Mouse (Mus musculus): ENCODE measurements around the gene Sar1b. TPM values are rescaled to one million over a fixed set of nuclear protein-coding genes. Genes with fewer than 3 reads are reported as not detected.
"Not testable (repeated sequence)": the region's sequence is repeated elsewhere in the genome, so short reads cannot be mapped to it uniquely, and the experiment has no call there.

The Sar1b gene
- polyA plus RNA-seq (2011; ENCODE audit: insufficient read depth, insufficient read length, low replicate concordance, missing spikeins), result 5.7 and 9.3 TPM in 2 replicates

DNA sequence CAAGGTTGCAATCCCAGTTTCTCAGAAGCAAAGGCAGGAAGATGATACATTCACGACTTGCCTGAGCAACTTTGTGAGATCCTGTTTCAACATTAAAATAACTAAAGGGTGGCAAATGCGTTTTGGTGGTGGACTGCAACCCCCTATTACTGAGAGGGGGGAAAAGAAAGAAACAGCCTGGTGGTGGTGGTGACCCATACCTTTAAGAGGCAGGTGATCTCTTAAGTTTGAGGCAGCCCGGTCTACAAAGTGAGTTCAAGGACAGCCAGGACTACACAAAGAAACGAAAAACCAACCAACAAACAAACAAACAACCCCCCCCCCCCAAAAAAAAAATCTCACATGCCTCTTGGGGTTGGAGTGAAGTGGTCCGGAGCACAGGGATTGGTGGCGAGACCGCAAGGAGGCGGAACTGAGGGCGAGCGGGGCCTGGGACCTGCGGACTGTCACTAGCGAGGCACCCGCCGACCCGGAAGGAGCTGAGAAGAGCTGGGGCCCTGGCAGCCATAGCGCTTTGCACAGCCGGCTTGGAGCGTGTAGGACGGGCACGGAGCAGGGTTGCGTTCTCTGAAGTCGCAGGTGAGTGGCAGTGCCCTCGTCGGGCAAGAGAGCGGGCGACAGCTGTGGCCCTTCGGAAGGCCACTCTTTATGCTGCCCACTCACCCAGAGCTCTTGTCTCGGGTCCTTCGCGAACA lies at the start of gene Sar1b, which contains the start of gene Sec24a:
Gene Sar1b (plus strand): TSS at position 475 of the 695 bp plus-strand sequence.
Gene Sec24a (minus strand): TSS at position 422 of the 695 bp plus-strand sequence.
- WGBS, result 2% methylated on average over 30 of the region's 30 CpGs
- Histone ChIP-seq H3K4me3 (replicated peaks; ENCODE audit: control insufficient read depth, low read depth, low read length) (peak within 1 kb of the TSS; percentile 99), H3K27ac (ENCODE audit: control insufficient read depth, insufficient read depth, low read depth, low read length, poor library complexity) (no peak within 1 kb of the TSS), H3K4me1 (ENCODE audit: control insufficient read depth, insufficient read depth, low read length) (no peaks in the 10 kb centered on the region; the same call in 1 of the 2 replicates)
- no peak for TF ChIP-seq CTCF (IDR thresholded peaks at IDR 0.05; ENCODE audit: control insufficient read depth, insufficient read depth, low read length)
- peak; percentile 87; the same call in 1 of the 2 replicates for TF ChIP-seq POLR2A (IDR thresholded peaks at IDR 0.05; ENCODE audit: borderline replicate concordance, control insufficient read depth, low read depth, low read length)

DNA sequence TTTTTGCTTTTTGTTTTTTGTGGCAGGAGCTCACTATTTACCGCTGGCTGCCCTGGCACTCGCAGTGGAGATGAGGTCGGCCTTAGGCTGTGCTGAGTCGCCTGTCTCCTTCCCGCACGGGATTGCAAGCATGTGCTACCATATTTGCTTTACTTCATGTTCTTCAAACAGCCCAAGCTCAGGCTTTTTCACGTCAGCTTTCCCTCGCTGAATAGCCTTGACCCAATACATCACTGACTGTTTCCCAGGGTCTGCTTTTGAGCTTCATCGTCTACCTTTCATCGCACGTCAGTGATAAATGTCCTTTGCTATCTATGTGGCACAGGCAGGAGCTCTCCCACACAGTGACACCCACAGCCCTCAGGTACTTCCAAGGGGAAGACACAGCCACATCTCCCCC lies 42.4 kb upstream of the Sar1b start:
- TF ChIP-seq CTCF (IDR thresholded peaks at IDR 0.05; ENCODE audit: control insufficient read depth, insufficient read depth, low read length), result no peak
- no peak for TF ChIP-seq POLR2A (IDR thresholded peaks at IDR 0.05; ENCODE audit: borderline replicate concordance, control insufficient read depth, low read depth, low read length)
- Histone ChIP-seq H3K4me3 (replicated peaks; ENCODE audit: control insufficient read depth, low read depth, low read length) (no peak overlapping the region), H3K27ac (ENCODE audit: control insufficient read depth, insufficient read depth, low read depth, low read length, poor library complexity) (no peak overlapping the region), H3K4me1 (ENCODE audit: control insufficient read depth, insufficient read depth, low read length) (no peaks in the 10 kb centered on the region)
- WGBS, result 93% methylated on average over 11 of the region's 11 CpGs

DNA sequence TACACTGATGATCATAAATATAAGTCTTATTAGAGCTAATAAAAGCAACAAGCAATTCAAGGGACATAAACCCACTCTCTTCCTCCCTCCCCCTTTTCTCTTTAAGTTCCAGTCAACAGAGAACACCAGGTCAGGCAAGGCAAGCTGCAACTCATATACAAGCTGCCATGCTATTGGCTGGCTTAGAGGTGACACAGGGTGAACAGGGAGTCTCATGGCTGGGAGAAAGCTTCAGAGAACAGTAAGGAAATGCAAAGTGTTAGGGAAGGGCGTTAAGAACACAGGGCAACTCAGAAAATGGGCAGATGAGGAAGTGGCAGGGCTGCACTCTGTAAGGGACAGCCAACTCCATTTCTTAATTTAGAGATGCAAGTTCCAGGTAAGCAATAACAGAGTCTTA lies 30.6 kb upstream of the Sar1b start:
- Histone ChIP-seq H3K4me1 (ENCODE audit: control insufficient read depth, insufficient read depth, low read length) (no peaks in the 10 kb centered on the region), H3K4me3 (replicated peaks; ENCODE audit: control insufficient read depth, low read depth, low read length) (no peak overlapping the region), H3K27ac (ENCODE audit: control insufficient read depth, insufficient read depth, low read depth, low read length, poor library complexity) (no peak overlapping the region)
- TF ChIP-seq POLR2A (IDR thresholded peaks at IDR 0.05; ENCODE audit: borderline replicate concordance, control insufficient read depth, low read depth, low read length) (no peak), CTCF (IDR thresholded peaks at IDR 0.05; ENCODE audit: control insufficient read depth, insufficient read depth, low read length) (no peak)
- 43% methylated on average over 1 of the region's 1 CpGs for WGBS

DNA sequence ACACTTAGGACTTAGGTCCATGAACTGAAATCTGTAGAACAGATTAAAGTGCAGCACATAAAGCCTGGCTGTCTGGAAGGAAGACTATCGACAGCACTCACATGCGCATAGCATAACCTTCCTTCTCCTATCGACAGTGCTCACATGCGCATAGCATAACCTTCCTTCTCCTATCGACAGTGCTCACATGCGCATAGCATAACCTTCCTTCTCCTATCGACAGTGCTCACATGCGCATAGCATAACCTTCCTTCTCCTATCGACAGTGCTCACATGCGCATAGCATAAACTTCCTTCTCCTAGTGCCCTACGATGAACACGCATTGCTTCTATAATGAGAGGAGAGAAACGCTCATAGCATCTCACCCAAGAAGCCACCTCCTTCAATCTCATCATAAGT lies 29.3 kb upstream of the Sar1b start:
- WGBS, result 94% methylated on average over 13 of the region's 13 CpGs
- H3K27ac ChIP-seq (ENCODE audit: control insufficient read depth, insufficient read depth, low read depth, low read length, poor library complexity); H3K4me1 ChIP-seq (ENCODE audit: control insufficient read depth, insufficient read depth, low read length); H3K4me3 ChIP-seq (replicated peaks; ENCODE audit: control insufficient read depth, low read depth, low read length): not testable (repeated sequence)

DNA sequence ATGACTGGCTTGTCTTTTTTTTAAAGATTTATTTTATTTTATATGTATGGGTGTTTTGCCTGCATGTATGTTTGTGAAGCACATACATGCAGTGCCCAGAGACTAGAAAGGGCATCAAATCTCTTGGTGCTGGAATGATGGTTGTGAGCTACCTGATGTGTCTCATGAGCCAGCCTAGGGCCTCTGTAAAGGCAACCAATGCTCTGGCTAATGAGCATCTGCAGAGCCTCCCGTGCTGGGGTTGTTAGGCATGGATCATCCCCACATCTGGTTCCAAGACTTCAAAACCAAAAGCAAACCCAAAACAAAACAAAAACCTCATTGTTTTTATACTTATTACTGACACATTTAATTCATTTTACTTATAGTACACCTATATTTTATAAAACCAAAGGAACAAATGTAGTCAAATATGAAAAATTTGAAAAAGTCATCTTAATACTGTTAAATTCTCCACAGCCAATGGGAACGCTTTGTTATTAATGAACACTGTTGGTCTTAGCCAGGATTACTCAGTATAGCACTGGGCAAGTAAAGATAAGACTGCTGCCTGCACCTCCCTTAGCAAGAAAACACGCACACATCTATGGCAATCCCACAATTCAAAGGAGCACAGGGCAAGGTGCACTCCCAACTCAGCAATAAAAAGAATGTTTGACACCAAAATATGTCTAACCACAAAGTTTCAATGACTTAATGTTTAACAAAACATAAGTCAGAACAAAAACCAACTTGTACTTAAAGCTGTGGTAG lies 24.7 kb upstream of the Sar1b start:
- H3K27ac ChIP-seq (ENCODE audit: control insufficient read depth, insufficient read depth, low read depth, low read length, poor library complexity), result no peak overlapping the region; the same call in 1 of the 2 replicates
- WGBS, result 77% methylated on average over 3 of the region's 3 CpGs
- peaks cover 4% of the 10 kb centered on the region for H3K4me1 ChIP-seq (ENCODE audit: control insufficient read depth, insufficient read depth, low read length)
- H3K4me3 ChIP-seq (replicated peaks; ENCODE audit: control insufficient read depth, low read depth, low read length), result no peak overlapping the region
- no peak for TF ChIP-seq CTCF (IDR thresholded peaks at IDR 0.05; ENCODE audit: control insufficient read depth, insufficient read depth, low read length)
- no peak for TF ChIP-seq POLR2A (IDR thresholded peaks at IDR 0.05; ENCODE audit: borderline replicate concordance, control insufficient read depth, low read depth, low read length)

DNA sequence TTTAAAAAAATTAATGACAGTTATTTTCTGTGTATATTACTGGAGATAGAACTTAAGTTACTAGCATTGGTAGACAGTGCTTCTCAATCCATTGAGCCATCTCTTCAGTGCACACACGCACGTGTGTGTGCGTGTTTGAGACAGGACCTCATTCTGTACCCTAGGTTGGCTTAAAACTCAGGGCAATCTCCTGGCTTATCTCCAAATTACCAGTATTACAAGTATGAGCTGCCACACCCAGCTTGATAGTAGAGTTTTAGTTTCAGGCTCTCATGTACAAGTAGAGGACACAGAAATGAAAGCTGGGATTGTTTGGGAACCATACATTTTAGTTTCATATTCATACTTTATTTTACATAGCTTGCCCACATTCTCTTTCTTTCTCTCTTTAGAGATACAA lies 22.8 kb upstream of the Sar1b start:
- WGBS, result 73% methylated on average over 3 of the region's 3 CpGs
- no peak for TF ChIP-seq CTCF (IDR thresholded peaks at IDR 0.05; ENCODE audit: control insufficient read depth, insufficient read depth, low read length)
- no peak for TF ChIP-seq POLR2A (IDR thresholded peaks at IDR 0.05; ENCODE audit: borderline replicate concordance, control insufficient read depth, low read depth, low read length)
- Histone ChIP-seq H3K4me3 (replicated peaks; ENCODE audit: control insufficient read depth, low read depth, low read length) (no peak overlapping the region), H3K4me1 (ENCODE audit: control insufficient read depth, insufficient read depth, low read length) (peaks cover 4% of the 10 kb centered on the region), H3K27ac (ENCODE audit: control insufficient read depth, insufficient read depth, low read depth, low read length, poor library complexity) (no peak overlapping the region)

DNA sequence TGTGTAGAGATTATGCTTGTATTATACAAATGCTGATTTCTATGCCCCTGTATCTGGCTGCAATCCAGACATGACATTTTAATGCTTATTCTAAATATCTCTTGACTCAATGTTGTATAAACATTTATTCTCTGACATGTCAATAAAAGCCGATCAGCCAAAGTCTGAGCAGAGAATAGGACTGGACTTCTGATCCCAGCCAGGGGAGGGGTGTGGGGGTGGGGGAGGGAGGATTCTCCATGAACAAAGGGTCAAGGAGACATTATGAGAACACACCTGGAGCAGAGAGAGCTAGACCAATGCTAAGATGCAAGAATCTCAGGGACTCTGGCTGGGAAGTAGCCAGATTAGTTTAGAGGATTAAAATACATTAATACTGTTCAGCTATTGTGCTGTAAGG lies 17.4 kb upstream of the Sar1b start:
- TF ChIP-seq POLR2A (IDR thresholded peaks at IDR 0.05; ENCODE audit: borderline replicate concordance, control insufficient read depth, low read depth, low read length) (no peak), CTCF (IDR thresholded peaks at IDR 0.05; ENCODE audit: control insufficient read depth, insufficient read depth, low read length) (no peak)
- H3K4me3 ChIP-seq (replicated peaks; ENCODE audit: control insufficient read depth, low read depth, low read length), result no peak overlapping the region
- 91% methylated on average over 1 of the region's 1 CpGs for WGBS
- no peak overlapping the region for H3K27ac ChIP-seq (ENCODE audit: control insufficient read depth, insufficient read depth, low read depth, low read length, poor library complexity)
- H3K4me1 ChIP-seq (ENCODE audit: control insufficient read depth, insufficient read depth, low read length), result peaks cover 1% of the 10 kb centered on the region; the same call in 1 of the 2 replicates

DNA sequence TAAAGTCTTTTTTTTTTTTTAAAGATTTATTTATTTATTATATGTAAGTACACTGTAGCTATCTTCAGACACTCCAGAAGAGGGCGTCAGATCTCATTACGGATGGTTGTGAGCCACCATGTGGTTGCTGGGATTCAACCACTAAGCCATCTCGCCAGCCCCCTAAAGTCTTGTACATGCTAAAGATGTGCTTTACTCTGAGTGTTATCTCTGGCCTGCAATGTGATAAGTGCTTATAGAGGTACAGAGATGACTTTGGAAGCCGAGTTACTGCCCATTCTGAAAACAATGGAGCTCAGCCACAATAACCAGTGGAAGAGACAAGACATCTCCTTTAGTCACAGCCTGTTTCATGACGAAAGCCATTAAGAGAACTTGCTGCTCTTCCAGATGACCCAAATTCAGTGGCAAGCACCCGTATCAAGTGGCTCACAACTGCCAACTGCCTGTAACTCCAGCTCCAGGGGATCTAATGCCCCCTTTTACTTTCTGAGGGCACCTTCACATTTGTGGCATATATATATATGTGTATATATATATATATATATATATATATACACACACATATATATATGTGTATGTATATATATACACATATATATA lies 11.8 kb upstream of the Sar1b start:
- H3K4me3 ChIP-seq (replicated peaks; ENCODE audit: control insufficient read depth, low read depth, low read length); H3K4me1 ChIP-seq (ENCODE audit: control insufficient read depth, insufficient read depth, low read length); H3K27ac ChIP-seq (ENCODE audit: control insufficient read depth, insufficient read depth, low read depth, low read length, poor library complexity): not testable (repeated sequence)
- WGBS, result 80% methylated on average over 6 of the region's 6 CpGs

All from bone marrow, adult 2 months (tissue).